Mouse (Mus musculus): ENCODE data around the gene Teddm1a. TPM values are rescaled to one million over a fixed set of nuclear protein-coding genes. Genes with fewer than 3 reads are reported as not detected.

Teddm1a gene
- total and polyA plus RNA-seq, 3 experiments, result 0.16 TPM; not detected in 2

DNA sequence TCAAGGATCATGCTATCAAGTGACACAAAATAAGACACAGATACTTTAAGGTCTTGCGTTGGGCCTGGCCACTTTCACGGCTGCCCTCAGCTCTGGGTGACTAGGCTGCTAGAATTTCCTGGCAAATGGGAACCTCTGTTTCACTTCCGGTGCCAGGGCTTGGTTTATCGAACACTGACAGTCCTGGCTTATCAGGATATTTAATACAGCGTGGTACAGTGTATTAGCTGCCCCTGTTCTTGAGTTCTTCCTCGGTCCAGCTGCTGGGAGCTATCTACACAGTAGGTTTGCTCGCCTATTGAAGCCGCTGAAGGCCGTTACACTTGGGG is 18.4 kb downstream of the Teddm1a start:
- Histone ChIP-seq H3K9me3 (replicated peaks) (no peaks in the 10 kb centered on the region), H3K27me3 (ENCODE audit: insufficient read depth, low read length) (no peaks in the 10 kb centered on the region), H3K4me1 (ENCODE audit: insufficient read depth, low read depth, low read length) (peaks cover 31% of the 10 kb centered on the region), H3K36me3 (replicated peaks) (peaks cover 51% of the 10 kb centered on the region), H3K4me3 (ENCODE audit: low read depth, low read length) (no peak overlapping the region; the same call in 1 of the 2 replicates)
- peak; percentile 67 for ATAC-seq (ENCODE audit: extremely low read depth, insufficient number of reproducible peaks, low FRiP score, poor library complexity, severe bottlenecking)
- peak; percentile 16 for DNase-seq (ENCODE audit: low spot score)
- TF ChIP-seq GATA1 (IDR thresholded peaks at IDR 0.05; ENCODE audit: borderline replicate concordance, low read length) (no peak), TAL1 (conservative IDR thresholded peaks at IDR 0.05; ENCODE audit: low read depth, low read length) (no peak; the same call in 1 of the 2 replicates), GATA2 (IDR thresholded peaks at IDR 0.05; ENCODE audit: borderline replicate concordance, low read depth, low read length) (no peak), POLR2AphosphoS5 (IDR thresholded peaks at IDR 0.05; ENCODE audit: insufficient replicate concordance, low read depth, low read length) (no peak), CTCF (IDR thresholded peaks at IDR 0.05; ENCODE audit: low read depth, low read length) (no peak)

DNA sequence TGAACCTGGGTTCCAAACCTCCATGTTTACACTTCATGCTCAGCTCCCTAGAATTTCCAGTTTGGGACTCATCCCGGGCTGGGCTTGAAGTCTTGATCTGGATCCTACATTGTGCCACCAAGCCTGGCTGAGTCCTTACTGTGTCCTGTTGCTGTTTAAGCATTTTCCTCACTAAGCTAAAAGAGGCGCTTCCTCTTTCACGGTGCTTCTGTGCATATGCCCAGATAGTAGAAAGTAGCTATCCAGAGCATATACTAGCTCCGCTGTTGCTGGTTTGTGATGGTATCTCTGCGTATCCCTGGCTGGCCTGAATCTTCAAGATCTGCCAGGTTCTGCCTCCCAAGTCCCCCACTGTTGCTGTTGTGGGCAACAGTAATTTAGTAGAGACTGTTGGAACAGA is 18.9 kb downstream of the Teddm1a start:
- DNase-seq (ENCODE audit: low spot score) (no peak), ATAC-seq (ENCODE audit: extremely low read depth, insufficient number of reproducible peaks, low FRiP score, poor library complexity, severe bottlenecking) (peak; percentile 38; the same call in 1 of the 2 replicates)
- peaks cover 46% of the 10 kb centered on the region for H3K36me3 ChIP-seq (replicated peaks)
- no peaks in the 10 kb centered on the region for H3K27me3 ChIP-seq (ENCODE audit: insufficient read depth, low read length)
- no peak for TF ChIP-seq TAL1 (conservative IDR thresholded peaks at IDR 0.05; ENCODE audit: low read depth, low read length)
- no peak for TF ChIP-seq GATA1 (IDR thresholded peaks at IDR 0.05; ENCODE audit: borderline replicate concordance, low read length)
- TF ChIP-seq CTCF (IDR thresholded peaks at IDR 0.05; ENCODE audit: low read depth, low read length), result no peak
- TF ChIP-seq GATA2 (IDR thresholded peaks at IDR 0.05; ENCODE audit: borderline replicate concordance, low read depth, low read length), result no peak
- TF ChIP-seq POLR2AphosphoS5 (IDR thresholded peaks at IDR 0.05; ENCODE audit: insufficient replicate concordance, low read depth, low read length), result no peak
- no peak overlapping the region; the same call in 1 of the 2 replicates for H3K4me3 ChIP-seq (ENCODE audit: low read depth, low read length)
- H3K9me3 ChIP-seq (replicated peaks), result no peaks in the 10 kb centered on the region
- peaks cover 31% of the 10 kb centered on the region for H3K4me1 ChIP-seq (ENCODE audit: insufficient read depth, low read depth, low read length)

DNA sequence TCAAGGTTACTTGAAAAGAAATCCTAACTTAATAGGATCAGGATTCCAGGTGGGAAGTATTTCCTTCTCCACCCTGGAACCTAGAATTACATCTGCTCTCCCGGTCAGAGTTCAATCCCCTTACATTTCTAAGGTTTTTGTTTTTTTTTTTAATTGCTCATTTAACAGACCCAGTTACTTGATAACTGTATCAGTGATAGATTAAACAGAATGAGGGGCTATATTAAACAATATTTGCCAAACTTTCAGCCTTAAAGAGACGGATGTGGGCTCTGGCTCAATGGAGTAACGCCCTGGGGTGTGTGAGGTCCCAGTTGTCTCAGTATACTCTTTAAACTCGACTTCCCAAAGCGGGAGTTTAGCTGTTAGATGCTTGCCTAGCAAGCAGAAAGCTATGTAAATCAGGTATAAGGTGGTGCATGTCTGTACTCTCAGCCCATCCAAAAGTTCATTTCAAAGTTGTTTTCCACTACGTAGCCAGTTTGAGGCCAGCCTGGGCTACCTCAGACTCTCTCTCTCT is 19.8 kb downstream of the Teddm1a start:
- H3K9me3 ChIP-seq (replicated peaks), result no peaks in the 10 kb centered on the region
- peaks cover 31% of the 10 kb centered on the region for H3K4me1 ChIP-seq (ENCODE audit: insufficient read depth, low read depth, low read length)
- no peak overlapping the region for H3K4me3 ChIP-seq (ENCODE audit: low read depth, low read length)
- DNase-seq (ENCODE audit: low spot score) (no peak), ATAC-seq (ENCODE audit: extremely low read depth, insufficient number of reproducible peaks, low FRiP score, poor library complexity, severe bottlenecking) (no peak)
- no peak for TF ChIP-seq GATA1 (IDR thresholded peaks at IDR 0.05; ENCODE audit: borderline replicate concordance, low read length)
- TF ChIP-seq CTCF (IDR thresholded peaks at IDR 0.05; ENCODE audit: low read depth, low read length), result no peak
- TF ChIP-seq GATA2 (IDR thresholded peaks at IDR 0.05; ENCODE audit: borderline replicate concordance, low read depth, low read length), result no peak
- TF ChIP-seq TAL1 (conservative IDR thresholded peaks at IDR 0.05; ENCODE audit: low read depth, low read length), result no peak
- no peak for TF ChIP-seq POLR2AphosphoS5 (IDR thresholded peaks at IDR 0.05; ENCODE audit: insufficient replicate concordance, low read depth, low read length)
- peaks cover 37% of the 10 kb centered on the region for H3K36me3 ChIP-seq (replicated peaks)
- no peaks in the 10 kb centered on the region for H3K27me3 ChIP-seq (ENCODE audit: insufficient read depth, low read length)

DNA sequence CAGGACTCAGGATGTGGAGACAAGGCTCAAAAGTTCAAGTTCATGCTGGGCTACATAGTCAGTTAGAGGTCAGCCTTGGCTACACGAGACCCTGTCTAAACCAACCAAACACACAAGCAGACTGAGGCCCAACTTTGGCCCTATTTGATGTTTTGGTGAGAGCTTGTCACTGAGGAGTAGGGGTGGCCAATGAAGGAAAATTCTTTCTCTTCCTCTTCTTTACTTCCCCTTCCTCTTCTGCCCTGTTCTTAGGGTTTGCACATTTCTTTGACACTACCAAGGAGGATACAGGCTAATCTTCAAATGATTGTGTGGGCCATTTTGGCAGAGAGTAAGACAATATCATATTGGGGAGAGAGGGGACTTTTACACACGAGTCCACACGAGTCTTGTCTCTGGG is 22.3 kb downstream of the Teddm1a start:
- Histone ChIP-seq H3K27me3 (ENCODE audit: insufficient read depth, low read length) (peaks cover 2% of the 10 kb centered on the region; the same call in 1 of the 2 replicates), H3K9me3 (replicated peaks) (no peaks in the 10 kb centered on the region), H3K4me1 (ENCODE audit: insufficient read depth, low read depth, low read length) (peaks cover 20% of the 10 kb centered on the region), H3K36me3 (replicated peaks) (peaks cover 12% of the 10 kb centered on the region), H3K4me3 (ENCODE audit: low read depth, low read length) (no peak overlapping the region)
- DNase-seq (ENCODE audit: low spot score) (no peak), ATAC-seq (ENCODE audit: extremely low read depth, insufficient number of reproducible peaks, low FRiP score, poor library complexity, severe bottlenecking) (no peak)
- TF ChIP-seq TAL1 (conservative IDR thresholded peaks at IDR 0.05; ENCODE audit: low read depth, low read length) (no peak), POLR2AphosphoS5 (IDR thresholded peaks at IDR 0.05; ENCODE audit: insufficient replicate concordance, low read depth, low read length) (no peak), CTCF (IDR thresholded peaks at IDR 0.05; ENCODE audit: low read depth, low read length) (no peak), GATA2 (IDR thresholded peaks at IDR 0.05; ENCODE audit: borderline replicate concordance, low read depth, low read length) (no peak), GATA1 (IDR thresholded peaks at IDR 0.05; ENCODE audit: borderline replicate concordance, low read length) (no peak)

DNA sequence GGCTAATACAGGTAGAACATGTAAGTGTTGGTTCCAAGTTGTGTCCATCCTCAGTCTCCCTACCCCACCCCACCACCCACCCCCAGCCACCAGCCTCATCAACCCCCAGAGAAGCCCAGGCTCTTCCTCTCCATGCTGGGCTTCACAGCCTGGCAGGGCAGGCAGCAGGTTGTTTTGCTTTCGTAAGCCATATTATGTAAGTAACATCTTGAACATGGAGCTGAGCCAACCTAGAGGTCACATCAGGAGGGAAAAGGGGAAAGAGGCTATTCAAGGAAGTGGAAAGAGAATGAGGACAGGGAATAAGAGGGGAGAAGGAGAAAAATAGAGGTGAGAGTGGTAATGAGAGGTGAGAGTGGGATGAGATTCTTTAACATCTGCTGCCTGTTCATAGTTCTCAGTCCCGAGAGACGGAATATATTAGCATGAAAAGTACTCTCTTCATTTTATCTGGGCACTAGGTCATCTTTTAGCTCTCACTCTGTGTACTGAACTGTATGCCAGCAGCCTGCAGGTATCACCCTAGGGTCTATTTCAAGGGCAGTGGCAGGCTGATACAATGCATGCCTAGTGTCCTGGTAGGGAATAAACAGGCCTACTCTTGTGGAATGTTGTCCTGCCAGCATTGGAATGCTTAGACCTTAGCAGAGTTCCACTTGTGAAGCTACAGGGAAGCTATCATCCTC is 27.1 kb downstream of the Teddm1a start:
- no peak for TF ChIP-seq GATA2 (IDR thresholded peaks at IDR 0.05; ENCODE audit: borderline replicate concordance, low read depth, low read length)
- TF ChIP-seq GATA1 (IDR thresholded peaks at IDR 0.05; ENCODE audit: borderline replicate concordance, low read length), result no peak
- no peak for TF ChIP-seq CTCF (IDR thresholded peaks at IDR 0.05; ENCODE audit: low read depth, low read length)
- no peak for TF ChIP-seq TAL1 (conservative IDR thresholded peaks at IDR 0.05; ENCODE audit: low read depth, low read length)
- TF ChIP-seq POLR2AphosphoS5 (IDR thresholded peaks at IDR 0.05; ENCODE audit: insufficient replicate concordance, low read depth, low read length), result no peak
- ATAC-seq (ENCODE audit: extremely low read depth, insufficient number of reproducible peaks, low FRiP score, poor library complexity, severe bottlenecking), result no peak

DNA sequence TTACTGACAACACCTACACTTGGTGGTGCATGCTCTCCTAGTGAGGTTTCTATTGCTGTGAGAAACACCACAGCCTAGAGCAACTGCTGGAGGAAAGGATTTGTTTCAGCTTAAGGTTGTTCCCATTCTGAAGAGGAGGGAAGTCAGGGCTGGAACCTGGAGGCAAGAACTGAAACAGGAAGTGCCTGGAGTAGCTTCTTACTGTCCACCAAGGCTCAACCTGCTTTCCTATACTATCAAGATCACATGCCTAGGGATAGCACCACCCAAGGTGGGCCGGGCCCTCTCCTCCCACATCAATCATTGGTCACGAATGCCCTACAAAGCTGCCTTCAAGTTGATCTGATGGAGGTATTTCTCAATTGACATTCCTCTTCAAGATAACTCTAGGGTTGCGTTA is 30.1 kb downstream of the Teddm1a start:
- Histone ChIP-seq H3K4me3 (ENCODE audit: low read depth, low read length) (no peak overlapping the region), H3K27me3 (ENCODE audit: insufficient read depth, low read length) (peaks cover 9% of the 10 kb centered on the region; the same call in 1 of the 2 replicates), H3K36me3 (replicated peaks) (no peaks in the 10 kb centered on the region), H3K9me3 (replicated peaks) (no peaks in the 10 kb centered on the region), H3K4me1 (ENCODE audit: insufficient read depth, low read depth, low read length) (peaks cover 24% of the 10 kb centered on the region)
- ATAC-seq (ENCODE audit: extremely low read depth, insufficient number of reproducible peaks, low FRiP score, poor library complexity, severe bottlenecking) (no peak), DNase-seq (ENCODE audit: low spot score) (no peak)
- TF ChIP-seq TAL1 (conservative IDR thresholded peaks at IDR 0.05; ENCODE audit: low read depth, low read length), result no peak
- TF ChIP-seq CTCF (IDR thresholded peaks at IDR 0.05; ENCODE audit: low read depth, low read length), result no peak
- TF ChIP-seq GATA2 (IDR thresholded peaks at IDR 0.05; ENCODE audit: borderline replicate concordance, low read depth, low read length), result no peak
- no peak for TF ChIP-seq GATA1 (IDR thresholded peaks at IDR 0.05; ENCODE audit: borderline replicate concordance, low read length)
- no peak for TF ChIP-seq POLR2AphosphoS5 (IDR thresholded peaks at IDR 0.05; ENCODE audit: insufficient replicate concordance, low read depth, low read length)

More for the DNA sequence above, 27.1 kb downstream of the Teddm1a start:
- peaks cover 26% of the 10 kb centered on the region for H3K4me1 ChIP-seq (ENCODE audit: insufficient read depth, low read depth, low read length)
- H3K36me3 ChIP-seq (replicated peaks), result no peaks in the 10 kb centered on the region
- no peak overlapping the region for H3K4me3 ChIP-seq (ENCODE audit: low read depth, low read length)
- no peak for DNase-seq (ENCODE audit: low spot score)
- no peaks in the 10 kb centered on the region for H3K9me3 ChIP-seq (replicated peaks)
- H3K27me3 ChIP-seq (ENCODE audit: insufficient read depth, low read length), result peaks cover 5% of the 10 kb centered on the region; the same call in 1 of the 2 replicates

All from G1E (cell line).